Mouse (Mus musculus): ENCODE results near the gene 2010111I01Rik. TPM values are rescaled to one million over a fixed set of nuclear protein-coding genes. Genes with fewer than 3 reads are reported as not detected.
A peak's percentile ranks its signal among the peaks of the same experiment; 100 is the strongest.

The 2010111I01Rik gene
- polyA plus RNA-seq, 1 experiment, result 144 TPM

DNA sequence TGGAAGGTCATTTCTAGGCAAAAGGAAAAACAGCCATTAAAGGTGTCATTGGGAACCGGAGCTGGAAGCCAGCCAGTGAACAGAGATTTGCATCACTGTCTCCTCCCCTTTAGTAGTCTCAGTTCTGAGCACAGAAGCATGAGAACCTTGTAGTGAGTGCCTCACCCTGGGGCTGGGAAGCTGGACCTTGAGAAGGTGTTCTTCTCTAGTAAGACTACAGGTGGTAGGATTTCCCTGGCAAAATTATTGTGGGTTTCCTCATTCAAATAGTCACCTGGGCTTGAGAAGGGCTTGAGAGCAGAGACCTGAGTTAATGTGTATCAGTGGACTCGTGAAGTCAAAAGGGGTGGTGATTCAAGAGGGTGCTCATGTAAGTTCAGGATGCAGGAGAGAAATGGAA lies 224.1 kb downstream of the 2010111I01Rik start:
- Histone ChIP-seq H3K79me2 (ENCODE audit: control insufficient read depth, insufficient read depth) (no peaks in the 10 kb centered on the region), H3K36me3 (ENCODE audit: control insufficient read depth, insufficient read depth) (no peaks in the 10 kb centered on the region), H3K4me2 (ENCODE audit: low read depth) (no peak overlapping the region), H3K4me3 (no peak overlapping the region), H3K27me3 (ENCODE audit: control insufficient read depth, insufficient read depth, insufficient read length) (no peaks in the 10 kb centered on the region), H3ac (ENCODE audit: control insufficient read depth, insufficient read length) (no peak overlapping the region)
- TF ChIP-seq E2F4 (IDR thresholded peaks at IDR 0.05; ENCODE audit: insufficient read depth) (no peak), MYOG (IDR thresholded peaks at IDR 0.05; ENCODE audit: control insufficient read depth in 1 of 3, insufficient read depth in 1 of 3, insufficient read length in 2 of 3, low read depth in 2 of 3) (no peak), USF1 (IDR thresholded peaks at IDR 0.05; ENCODE audit: low read depth) (no peak), TCF3 (IDR thresholded peaks at IDR 0.05; ENCODE audit: insufficient read length, low read depth) (no peak), MAX (IDR thresholded peaks at IDR 0.05; ENCODE audit: low read depth) (no peak), REST (IDR thresholded peaks at IDR 0.05; ENCODE audit: insufficient read depth, insufficient read length) (no peak), POLR2A (IDR thresholded peaks at IDR 0.05; ENCODE audit: insufficient read length, low read depth) (no peak), MYOD1 (IDR thresholded peaks at IDR 0.05; ENCODE audit: control insufficient read depth in 1 of 3, insufficient read length in 2 of 3, low read depth in 2 of 3) (no peak)

DNA sequence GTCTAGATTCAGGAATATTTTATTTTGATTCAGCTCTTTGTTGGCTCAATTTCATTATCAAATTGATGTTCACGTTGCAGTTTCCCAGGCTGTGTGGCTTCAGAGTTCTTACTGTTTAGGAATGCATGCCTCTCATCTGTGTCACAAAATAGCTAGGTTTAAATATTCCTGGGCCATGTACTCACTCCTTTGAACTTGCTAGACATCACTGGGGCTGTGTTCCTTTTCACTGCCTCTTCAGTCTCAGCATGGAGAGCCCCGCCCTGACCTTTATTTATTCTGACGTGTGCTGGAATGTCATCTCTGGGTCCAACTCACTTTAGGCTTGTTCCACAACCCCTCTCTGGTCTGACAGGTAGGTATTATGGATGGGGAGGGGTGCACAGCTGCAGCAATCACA lies 228.7 kb downstream of the 2010111I01Rik start:
- Histone ChIP-seq H3K79me2 (ENCODE audit: control insufficient read depth, insufficient read depth) (no peaks in the 10 kb centered on the region), H3K27me3 (ENCODE audit: control insufficient read depth, insufficient read depth, insufficient read length) (no peaks in the 10 kb centered on the region), H3ac (ENCODE audit: control insufficient read depth, insufficient read length) (no peak overlapping the region), H3K4me2 (ENCODE audit: low read depth) (no peak overlapping the region), H3K36me3 (ENCODE audit: control insufficient read depth, insufficient read depth) (no peaks in the 10 kb centered on the region), H3K4me3 (no peak overlapping the region)
- TF ChIP-seq TCF12 (IDR thresholded peaks at IDR 0.05; ENCODE audit: insufficient read depth, poor library complexity, severe bottlenecking) (no peak), REST (IDR thresholded peaks at IDR 0.05; ENCODE audit: insufficient read depth, insufficient read length) (no peak), POLR2A (IDR thresholded peaks at IDR 0.05; ENCODE audit: insufficient read length, low read depth) (no peak), SRF (IDR thresholded peaks at IDR 0.05; ENCODE audit: control insufficient read depth, insufficient read length, low read depth) (no peak), E2F4 (IDR thresholded peaks at IDR 0.05; ENCODE audit: insufficient read depth) (no peak), USF1 (IDR thresholded peaks at IDR 0.05; ENCODE audit: low read depth) (no peak), MAX (IDR thresholded peaks at IDR 0.05; ENCODE audit: low read depth) (no peak), TCF3 (IDR thresholded peaks at IDR 0.05; ENCODE audit: insufficient read length, low read depth) (no peak)

DNA sequence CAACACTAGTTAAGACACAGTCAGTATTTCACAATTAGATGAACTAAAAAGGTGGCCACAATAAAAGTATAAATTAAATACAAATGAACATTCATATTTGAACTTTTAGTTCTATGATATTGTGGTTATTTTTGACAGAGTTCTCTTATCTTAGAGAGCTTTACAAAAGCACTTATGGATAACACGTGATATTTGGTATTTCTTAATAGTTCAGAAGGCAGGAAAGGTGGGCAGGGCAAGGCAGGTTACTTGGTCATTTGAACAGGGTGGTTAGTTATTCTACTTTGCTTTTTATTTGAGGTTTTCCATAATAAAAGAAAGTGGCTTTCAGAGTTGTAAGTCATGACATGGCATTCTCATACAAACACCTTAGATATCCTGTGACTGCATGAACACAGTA lies 233.3 kb downstream of the 2010111I01Rik start:
- Histone ChIP-seq H3ac (ENCODE audit: control insufficient read depth, insufficient read length) (no peak overlapping the region), H3K27me3 (ENCODE audit: control insufficient read depth, insufficient read depth, insufficient read length) (no peaks in the 10 kb centered on the region), H3K4me2 (ENCODE audit: low read depth) (no peak overlapping the region), H3K4me3 (no peak overlapping the region), H3K79me2 (ENCODE audit: control insufficient read depth, insufficient read depth) (no peaks in the 10 kb centered on the region), H3K36me3 (ENCODE audit: control insufficient read depth, insufficient read depth) (no peaks in the 10 kb centered on the region)
- no peak for TF ChIP-seq SRF (IDR thresholded peaks at IDR 0.05; ENCODE audit: control insufficient read depth, insufficient read length, low read depth)
- no peak for TF ChIP-seq USF1 (IDR thresholded peaks at IDR 0.05; ENCODE audit: low read depth)
- no peak for TF ChIP-seq REST (IDR thresholded peaks at IDR 0.05; ENCODE audit: insufficient read depth, insufficient read length)
- TF ChIP-seq CEBPB (IDR thresholded peaks at IDR 0.05; ENCODE audit: insufficient read depth, poor library complexity, severe bottlenecking), result no peak
- TF ChIP-seq TCF12 (IDR thresholded peaks at IDR 0.05; ENCODE audit: insufficient read depth, poor library complexity, severe bottlenecking), result no peak
- TF ChIP-seq POLR2AphosphoS2 (IDR thresholded peaks at IDR 0.05; ENCODE audit: insufficient read length, low read depth), result no peak
- no peak for TF ChIP-seq TCF3 (IDR thresholded peaks at IDR 0.05; ENCODE audit: insufficient read length, low read depth)
- TF ChIP-seq MAX (IDR thresholded peaks at IDR 0.05; ENCODE audit: low read depth), result no peak
- TF ChIP-seq POLR2A (IDR thresholded peaks at IDR 0.05; ENCODE audit: insufficient read length, low read depth), result no peak
- no peak for TF ChIP-seq MYOG (IDR thresholded peaks at IDR 0.05; ENCODE audit: control insufficient read depth in 1 of 3, insufficient read depth in 1 of 3, insufficient read length in 2 of 3, low read depth in 2 of 3)
- no peak for TF ChIP-seq MYOD1 (IDR thresholded peaks at IDR 0.05; ENCODE audit: control insufficient read depth in 1 of 3, insufficient read length in 2 of 3, low read depth in 2 of 3)
- no peak for TF ChIP-seq E2F4 (IDR thresholded peaks at IDR 0.05; ENCODE audit: insufficient read depth)

DNA sequence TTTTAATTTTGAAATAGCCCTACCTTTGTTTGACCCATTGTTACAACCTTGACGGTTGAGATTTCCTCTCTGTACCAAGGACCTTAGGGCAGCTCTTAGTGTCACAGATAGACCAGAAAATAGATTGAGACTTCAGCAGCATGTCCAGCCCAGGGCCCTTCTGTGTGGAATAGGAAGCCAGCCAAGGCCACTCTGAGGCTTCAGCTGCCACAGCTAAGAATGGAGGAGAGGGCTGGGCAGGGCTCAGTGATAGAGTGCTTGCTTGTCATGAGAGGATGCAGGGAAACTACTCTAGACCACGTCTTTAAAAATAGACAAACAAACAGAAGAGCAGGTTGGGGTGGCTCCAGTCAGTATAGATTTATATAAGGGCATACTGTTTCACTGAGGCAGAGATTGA lies 234.9 kb downstream of the 2010111I01Rik start:
- H3K79me2 ChIP-seq (ENCODE audit: control insufficient read depth, insufficient read depth), result no peaks in the 10 kb centered on the region
- H3K4me3 ChIP-seq, result no peak overlapping the region
- H3ac ChIP-seq (ENCODE audit: control insufficient read depth, insufficient read length), result no peak overlapping the region
- no peaks in the 10 kb centered on the region for H3K27me3 ChIP-seq (ENCODE audit: control insufficient read depth, insufficient read depth, insufficient read length)
- no peak for TF ChIP-seq POLR2A (IDR thresholded peaks at IDR 0.05; ENCODE audit: insufficient read length, low read depth)
- no peak for TF ChIP-seq CEBPB (IDR thresholded peaks at IDR 0.05; ENCODE audit: insufficient read depth, poor library complexity, severe bottlenecking)
- TF ChIP-seq TCF3 (IDR thresholded peaks at IDR 0.05; ENCODE audit: insufficient read length, low read depth), result no peak
- TF ChIP-seq POLR2AphosphoS2 (IDR thresholded peaks at IDR 0.05; ENCODE audit: insufficient read length, low read depth), result no peak
- TF ChIP-seq TCF12 (IDR thresholded peaks at IDR 0.05; ENCODE audit: insufficient read depth, poor library complexity, severe bottlenecking), result no peak
- TF ChIP-seq USF1 (IDR thresholded peaks at IDR 0.05; ENCODE audit: low read depth), result no peak
- TF ChIP-seq REST (IDR thresholded peaks at IDR 0.05; ENCODE audit: insufficient read depth, insufficient read length), result no peak
- TF ChIP-seq MYOG (IDR thresholded peaks at IDR 0.05; ENCODE audit: control insufficient read depth in 1 of 3, insufficient read depth in 1 of 3, insufficient read length in 2 of 3, low read depth in 2 of 3), result peak in 2 of 3 experiments; percentile 16 to 53
- peak in 1 of 3 experiments; percentile 9 for TF ChIP-seq MYOD1 (IDR thresholded peaks at IDR 0.05; ENCODE audit: control insufficient read depth in 1 of 3, insufficient read length in 2 of 3, low read depth in 2 of 3)
- TF ChIP-seq E2F4 (IDR thresholded peaks at IDR 0.05; ENCODE audit: insufficient read depth), result no peak
- no peak for TF ChIP-seq MAX (IDR thresholded peaks at IDR 0.05; ENCODE audit: low read depth)
- TF ChIP-seq SRF (IDR thresholded peaks at IDR 0.05; ENCODE audit: control insufficient read depth, insufficient read length, low read depth), result no peak
- no peak overlapping the region for H3K4me2 ChIP-seq (ENCODE audit: low read depth)
- H3K36me3 ChIP-seq (ENCODE audit: control insufficient read depth, insufficient read depth), result no peaks in the 10 kb centered on the region
